Comparison of ENCODE assay signal across 12 mouse cellular contexts in the genomic region with DNA sequence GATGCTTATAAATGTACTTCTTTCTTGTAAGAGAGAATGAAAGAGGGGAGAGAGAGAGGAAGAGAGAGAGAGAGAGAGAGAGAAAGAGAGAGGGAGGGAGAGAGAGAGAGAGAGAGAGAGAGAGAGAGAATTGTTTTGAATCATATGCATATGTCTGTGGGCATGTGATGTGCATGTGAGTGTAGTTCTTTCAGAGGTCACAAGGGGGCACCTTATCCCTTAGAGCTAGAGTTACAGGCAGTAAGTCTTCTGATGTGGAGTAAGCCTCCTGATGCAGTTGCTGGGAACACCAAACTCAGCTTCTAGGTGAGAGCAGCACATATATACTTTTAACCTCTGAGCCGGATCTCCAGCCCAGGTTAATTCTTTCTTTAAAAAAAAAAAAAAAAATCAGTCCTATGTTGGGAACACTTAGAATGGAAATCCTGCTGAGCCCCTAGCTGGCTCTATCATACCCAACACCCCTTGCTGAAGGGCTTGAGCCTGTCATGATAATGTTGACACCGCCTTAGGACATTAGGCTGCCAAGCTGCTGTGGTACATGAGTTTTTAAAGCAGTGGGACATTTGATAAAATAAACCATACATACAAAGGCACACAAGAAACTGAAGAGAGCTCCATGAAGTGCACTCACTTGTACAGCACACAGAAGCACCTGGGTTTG.
A peak's percentile ranks its signal among the peaks of the same experiment; 100 is the strongest.
DNase-seq lines count a peak whose midpoint lies in the region; TF ChIP-seq lines count a peak whose summit lies in the region.
"Had no signal": no experiment of that assay in that cellular context is flagged by ENCODE, and none has a peak within 500 bp of the region (broad histone marks: within the 10 kb centered on the region; RNA-seq: fewer than 3 reads in every experiment).

No protein-coding gene starts in this region.

- no peak overlapping the region for H3K4me3 ChIP-seq in ES-E14 (ENCODE audit: insufficient read depth in 1 of 2, low read depth in 1 of 2, low read length in 2 of 2, poor library complexity in 1 of 2, severe bottlenecking in 1 of 2)
- H3K4me3 ChIP-seq: embryonic facial prominence, embryonic 13.5 days had no signal

- no peaks in the 10 kb centered on the region; the same call in 1 of the 2 replicates for H3K36me3 ChIP-seq in ES-E14 (ENCODE audit: control insufficient read depth, insufficient read depth, low read length, poor library complexity, severe bottlenecking)
- H3K36me3 ChIP-seq: embryonic facial prominence, embryonic 13.5 days had no signal

- H3K9ac ChIP-seq in ES-E14 (ENCODE audit: insufficient read depth, low read depth, low read length, poor library complexity, severe bottlenecking): no peak overlapping the region
- H3K9ac ChIP-seq: embryonic facial prominence, embryonic 13.5 days; hindbrain, embryonic 14.5 days had no signal

- H3K4me1 ChIP-seq in ES-E14 (ENCODE audit: control insufficient read depth in 2 of 2, insufficient read depth in 2 of 2, low read length in 2 of 2, poor library complexity in 1 of 2): no peaks in the 10 kb centered on the region
- H3K4me1 ChIP-seq: embryonic facial prominence, embryonic 13.5 days had no signal

- H3K27ac ChIP-seq in ES-E14 (ENCODE audit: insufficient read depth, low read depth, low read length, poor library complexity, severe bottlenecking): no peak overlapping the region
- H3K27ac ChIP-seq: embryonic facial prominence, embryonic 13.5 days; hindbrain, embryonic 14.5 days; macrophage had no signal

- H3K9me3 ChIP-seq in ES-E14 (ENCODE audit: control insufficient read depth, insufficient read depth, low read depth, low read length): no peaks in the 10 kb centered on the region
- H3K9me3 ChIP-seq: embryonic facial prominence, embryonic 13.5 days had no signal

- peak; percentile 22 for DNase-seq in heart, postnatal 4 days
- no peak for DNase-seq in heart, adult 8-10 months (ENCODE audit: low spot score)
- DNase-seq in 3T3-L1 (ENCODE audit: low read depth, low spot score): peak; percentile 21
- peak; percentile 45 for DNase-seq in ES-E14 (ENCODE audit: low read depth, low spot score)
- DNase-seq in liver: peak; percentile 54
- DNase-seq in adrenal gland, adult 8-10 months: no peak
- DNase-seq in cerebellum, adult 8-10 months: no peak
- DNase-seq in thymus, postnatal 14 days: no peak
- DNase-seq: kidney, postnatal 25 days had no signal

- in situ Hi-C loops in ES-E14 (cut with MboI; ENCODE audit: low sequenced_read_pairs in 2 of 2, unreplicated experiment in 2 of 2): no loop called here

TF ChIP-seq in ES-E14, 5 proteins besides CTCF, POLR2A, EP300 and RAD21:
- no peak for TF ChIP-seq MAFK (IDR thresholded peaks at IDR 0.05; ENCODE audit: insufficient read depth, low read depth, low read length)
- TF ChIP-seq ZC3H11A (IDR thresholded peaks at IDR 0.05; ENCODE audit: borderline replicate concordance, low read depth, low read length): peak; percentile 69; the same call in 1 of the 2 replicates
TF ChIP-seq in ES-E14: peak in this region for 1.

Comparison
In these comparisons a context has a peak if more than half of its experiments do, and no peak if none do; other contexts are left out.
1. DNase-seq: peak in heart, postnatal 4 days (single experiment), 3T3-L1 (single experiment), ES-E14 (single experiment) and liver (single experiment); none in heart, adult 8-10 months (single experiment), adrenal gland, adult 8-10 months (single experiment), cerebellum, adult 8-10 months (single experiment) and thymus, postnatal 14 days (single experiment).